Mouse (Mus musculus): ENCODE measurements around the gene Lama1.

Gene Lama1

DNA sequence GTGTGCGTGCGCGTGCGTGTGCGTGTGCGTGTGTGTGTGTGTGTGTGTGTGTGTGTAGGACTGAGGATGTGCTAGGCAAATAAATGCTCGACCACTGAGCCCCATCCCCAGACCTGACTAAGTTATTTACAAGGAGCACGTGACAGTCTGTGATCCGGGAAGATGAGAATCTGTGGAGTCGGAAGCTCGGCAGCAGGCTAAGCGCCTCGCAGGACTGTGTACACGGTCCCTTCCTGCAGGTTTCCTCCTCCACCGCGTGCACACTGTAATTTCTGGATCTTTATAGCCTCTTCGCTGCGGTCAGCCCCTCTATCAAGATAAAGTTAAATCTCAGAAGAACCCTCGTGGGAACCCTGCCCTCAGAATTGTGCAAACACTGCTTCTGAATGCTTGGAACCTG is 18.4 kb downstream of the Lama1 start:
- 85% methylated on average over 19 of the region's 19 CpGs for WGBS

DNA sequence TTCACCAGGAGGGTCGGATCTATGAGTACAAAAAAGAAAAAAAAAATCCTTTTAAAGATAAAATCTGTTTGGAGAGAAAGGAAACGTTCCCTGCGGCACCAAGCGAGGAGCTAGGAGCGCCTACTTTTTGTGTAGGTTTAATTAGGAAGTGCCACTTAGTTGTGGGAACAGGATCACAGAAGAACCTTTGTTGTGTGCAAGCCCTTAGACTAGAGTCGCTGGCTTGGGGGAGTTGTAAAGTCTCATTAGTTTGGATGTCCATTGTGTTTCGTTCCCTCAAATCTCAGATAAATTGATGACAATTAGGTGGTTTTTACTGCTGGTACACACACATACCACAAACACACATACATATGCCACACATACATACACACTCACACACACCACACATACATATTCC is 25.0 kb downstream of the Lama1 start:
- 48% methylated on average over 7 of the region's 7 CpGs for WGBS

DNA sequence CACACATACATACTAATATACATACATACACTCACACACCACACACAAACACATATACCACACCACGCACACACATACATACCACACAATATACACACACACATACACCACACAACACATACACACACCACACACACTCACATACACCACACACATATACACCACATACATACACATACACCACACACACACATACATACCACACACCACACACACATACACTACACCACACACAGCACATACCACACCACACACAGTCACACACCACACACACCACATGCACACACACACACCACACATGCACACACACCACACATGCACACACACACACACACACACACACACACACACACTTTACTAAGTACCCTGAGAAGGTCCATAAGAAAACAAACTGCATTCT is 25.5 kb downstream of the Lama1 start:
- WGBS: 97% methylated on average over 1 of the region's 1 CpGs

DNA sequence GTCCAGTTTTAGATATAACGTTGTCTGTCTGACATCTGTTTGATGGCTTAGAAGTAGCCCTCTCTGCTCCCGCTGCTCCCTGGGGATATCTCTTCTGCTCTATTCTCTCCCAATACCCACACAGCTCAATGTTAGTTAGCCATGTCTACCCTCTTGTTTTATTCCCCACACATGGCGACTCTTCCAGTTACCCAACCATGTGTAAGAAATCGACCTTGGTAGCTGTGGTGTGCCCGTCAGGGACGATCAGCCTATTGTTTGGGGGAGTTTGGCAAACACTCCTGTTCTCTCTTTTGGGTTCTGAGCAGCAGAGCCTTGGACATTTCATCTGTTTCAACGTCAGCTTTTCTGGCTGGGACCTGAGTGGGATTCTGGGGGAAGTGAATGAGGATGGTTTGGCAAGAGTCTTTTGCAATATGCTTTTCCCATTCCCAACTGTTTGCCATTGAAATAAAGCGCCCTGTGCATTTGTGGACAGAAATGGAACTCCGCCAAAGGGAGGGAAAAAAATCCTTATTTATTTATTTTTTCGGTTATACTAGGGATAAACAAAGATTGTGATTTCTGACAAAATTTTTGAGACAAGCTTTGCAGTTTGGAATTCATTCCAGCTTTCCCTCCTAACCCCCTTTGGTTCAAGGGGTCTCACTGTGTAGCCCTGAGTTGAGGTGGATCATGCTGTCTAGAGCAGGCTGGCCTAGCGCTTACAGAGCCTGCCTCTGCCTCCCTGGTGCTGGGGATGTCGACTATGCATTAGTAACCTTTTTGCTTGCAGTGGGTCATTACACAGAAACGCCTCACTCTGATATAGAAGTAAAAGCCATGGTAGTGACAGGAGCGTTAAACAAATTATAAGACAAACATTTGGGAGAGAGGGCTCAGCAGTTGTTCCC is 26.4 kb downstream of the Lama1 start:
- 49% methylated on average over 14 of the region's 14 CpGs for WGBS

DNA sequence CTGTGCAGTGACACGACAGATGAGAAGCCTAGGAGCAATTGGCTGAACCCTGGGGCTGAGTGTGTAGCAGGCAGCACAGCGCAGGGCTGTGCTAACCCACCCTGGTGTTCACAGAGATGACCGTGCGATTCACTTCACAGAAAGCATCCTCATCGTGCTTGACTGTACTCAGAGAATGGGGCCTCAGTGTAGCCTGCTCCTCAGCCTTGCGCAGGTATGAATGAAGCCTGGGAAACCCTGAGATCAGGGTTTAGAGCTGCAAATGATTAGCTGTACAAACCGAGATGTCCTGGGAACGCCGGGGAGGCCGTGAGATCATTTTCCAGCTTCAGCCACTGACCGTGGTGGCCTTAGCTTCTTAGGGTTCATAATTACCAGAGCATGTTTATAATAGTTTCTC is 29.5 kb downstream of the Lama1 start:
- 95% methylated on average over 11 of the region's 11 CpGs for WGBS

DNA sequence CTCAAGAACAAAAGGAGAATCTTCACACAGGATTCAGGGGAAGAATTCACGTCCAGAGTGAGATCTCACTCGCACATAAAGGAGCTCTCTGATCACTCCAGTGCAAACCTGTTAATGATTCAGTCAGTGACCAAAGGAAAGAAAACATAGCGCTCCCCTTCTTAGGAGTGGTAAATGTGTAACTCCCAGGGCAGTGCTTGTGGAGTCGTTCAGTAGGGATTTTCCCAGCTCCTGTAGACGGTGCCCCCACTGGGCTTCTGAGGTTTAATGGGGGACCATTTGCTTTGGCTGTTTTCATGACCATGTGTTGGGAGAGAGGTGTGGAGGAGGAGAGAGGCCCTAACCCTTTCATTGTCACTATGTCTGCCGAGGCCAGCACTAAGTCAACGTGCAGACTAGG is 31.7 kb downstream of the Lama1 start:
- WGBS: 83% methylated on average over 7 of the region's 7 CpGs

DNA sequence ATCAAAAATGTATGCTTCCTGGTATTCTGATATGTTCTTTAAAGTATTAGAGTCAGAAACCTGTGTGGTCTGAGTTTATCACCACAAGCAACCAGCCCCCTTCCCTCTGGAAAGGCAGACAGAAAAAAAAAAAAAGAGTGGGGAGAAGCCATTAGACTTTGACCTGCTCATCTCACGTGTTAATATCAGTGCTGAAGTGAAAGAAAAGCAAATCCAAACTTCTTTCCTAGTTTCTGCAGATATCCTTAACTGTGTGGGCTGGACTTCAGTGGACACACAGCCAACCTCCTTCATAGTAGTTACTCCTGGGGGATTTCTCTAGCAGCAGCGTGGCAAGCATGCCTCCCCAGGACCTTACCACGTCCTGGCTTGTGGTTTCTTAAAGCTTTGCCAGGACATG is 34.0 kb downstream of the Lama1 start:
- WGBS: 70% methylated on average over 3 of the region's 3 CpGs

DNA sequence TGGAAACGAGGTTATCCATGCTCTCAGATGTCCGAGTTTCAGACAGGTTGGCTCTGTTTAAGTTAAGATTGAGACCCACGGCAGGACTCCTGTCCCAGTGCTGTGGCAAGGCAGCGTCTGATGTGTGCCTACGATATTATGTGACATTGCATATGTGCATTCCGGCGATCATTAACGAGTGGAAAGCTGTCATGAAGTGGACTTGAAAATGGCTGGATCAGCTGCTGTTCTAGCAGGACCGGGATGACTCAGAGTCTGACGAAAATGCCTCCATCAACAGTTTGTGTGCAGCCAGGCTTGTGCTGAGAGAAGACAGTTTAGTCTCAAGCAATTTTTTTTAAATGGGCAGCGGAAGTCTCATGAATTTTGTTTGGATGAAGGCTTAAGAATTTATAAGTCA is 34.9 kb downstream of the Lama1 start:
- WGBS: 74% methylated on average over 11 of the region's 11 CpGs

DNA sequence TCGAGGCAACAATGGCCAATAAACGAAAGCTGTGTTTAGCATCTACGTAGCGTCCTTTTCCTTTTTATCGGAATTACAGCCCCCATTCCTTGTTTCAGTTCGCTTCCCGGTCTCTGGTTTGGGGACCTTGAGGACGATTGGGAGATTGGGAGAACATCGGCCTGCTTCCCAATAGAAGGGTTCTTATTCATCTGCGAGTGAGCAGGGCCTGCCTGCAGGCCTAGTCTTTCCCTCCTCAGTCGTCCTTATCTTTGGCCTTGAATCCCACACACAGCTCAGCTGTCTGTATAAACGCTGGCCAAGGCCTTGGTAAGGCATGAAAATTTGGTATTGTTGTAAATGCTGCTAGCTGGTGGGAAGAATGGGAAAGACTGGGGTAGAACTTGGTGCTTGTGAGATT is 36.5 kb downstream of the Lama1 start:
- WGBS: 87% methylated on average over 12 of the region's 12 CpGs

DNA sequence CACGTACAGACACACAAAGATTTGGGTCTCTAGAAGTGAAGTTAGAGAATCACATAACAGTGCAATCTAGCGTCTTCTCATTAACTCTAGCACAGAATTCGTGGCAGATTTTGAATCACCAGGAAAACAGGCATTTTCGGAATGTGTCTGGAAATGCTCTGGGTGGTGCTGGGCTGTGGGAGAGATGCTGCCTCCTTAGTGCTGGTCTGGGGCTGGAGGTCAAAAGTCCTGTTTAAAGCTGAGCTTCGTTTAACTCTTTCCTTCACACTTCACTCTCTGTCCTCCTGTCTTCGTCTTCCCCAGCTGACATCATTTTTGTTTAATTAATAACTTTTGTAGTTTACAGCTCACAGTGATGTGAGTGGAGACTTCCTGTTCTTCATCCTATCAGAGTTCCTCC is 38.7 kb downstream of the Lama1 start:
- 78% methylated on average over 6 of the region's 6 CpGs for WGBS

DNA sequence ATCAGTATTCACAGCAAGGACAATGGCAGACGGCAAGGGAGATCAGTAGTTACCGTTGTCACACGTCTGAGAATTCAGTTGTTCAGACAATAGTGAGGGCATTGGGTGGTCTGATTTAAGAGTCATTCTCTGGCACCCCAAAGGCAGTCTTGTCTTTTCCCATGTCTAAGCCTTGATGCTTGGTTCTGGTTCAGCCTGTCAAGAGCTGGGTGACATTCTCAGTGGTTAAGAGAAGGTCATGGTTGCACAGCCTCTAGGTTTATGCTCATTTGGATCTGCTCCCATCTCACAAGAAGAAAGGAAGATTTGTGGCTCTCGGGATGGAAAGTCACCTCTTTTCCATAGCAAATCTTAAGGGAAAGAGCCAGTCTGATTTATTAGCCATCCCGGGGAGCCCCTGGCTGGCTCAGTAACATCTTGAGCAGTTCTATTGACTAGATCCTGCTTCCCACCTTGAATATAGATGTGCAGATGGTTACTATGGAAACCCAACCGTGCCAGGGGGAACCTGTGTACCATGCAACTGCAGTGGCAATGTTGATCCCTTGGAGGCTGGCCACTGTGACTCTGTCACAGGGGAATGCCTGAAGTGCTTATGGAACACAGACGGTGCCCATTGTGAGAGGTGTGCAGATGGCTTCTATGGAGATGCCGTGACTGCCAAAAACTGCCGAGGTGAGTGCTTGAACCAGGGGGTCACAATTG is 67.3 kb downstream of the Lama1 start:
- WGBS: 73% methylated on average over 9 of the region's 9 CpGs

DNA sequence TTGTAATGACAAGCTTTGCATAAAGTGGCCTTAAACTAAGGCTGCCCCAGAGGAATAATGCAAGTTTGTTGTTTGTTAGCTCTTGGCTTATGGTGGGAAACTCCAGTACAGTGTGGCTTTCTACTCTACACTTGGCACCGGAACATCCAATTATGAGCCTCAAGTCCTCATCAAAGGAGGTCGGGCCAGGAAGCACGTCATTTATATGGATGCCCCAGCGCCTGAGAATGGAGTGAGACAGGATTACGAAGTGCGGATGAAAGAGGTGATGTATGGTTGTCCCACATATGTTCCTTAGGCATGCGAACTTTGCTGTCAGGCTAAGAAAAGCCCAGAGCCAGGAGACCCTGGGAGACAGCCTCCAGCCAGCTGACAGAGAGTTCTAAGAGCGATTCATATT is 76.5 kb downstream of the Lama1 start:
- WGBS: 65% methylated on average over 8 of the region's 8 CpGs

DNA sequence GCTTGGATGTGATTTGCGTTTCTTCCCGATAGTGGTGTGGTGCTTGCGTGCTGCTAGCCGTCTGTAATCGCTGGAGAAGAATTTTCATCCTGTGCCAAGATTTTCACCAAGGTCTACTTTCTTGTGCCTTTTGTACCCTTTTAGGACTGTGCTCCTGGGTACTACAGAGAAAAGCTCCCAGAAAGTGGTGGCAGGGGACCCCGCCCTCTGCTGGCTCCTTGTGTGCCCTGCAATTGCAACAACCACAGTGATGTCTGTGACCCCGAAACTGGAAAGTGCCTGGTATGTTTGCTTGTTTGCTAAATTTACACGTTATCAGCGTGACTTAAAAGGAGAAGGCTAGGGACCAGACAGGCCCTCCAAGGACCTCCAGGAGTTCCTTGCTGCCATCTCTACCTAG is 79.7 kb downstream of the Lama1 start:
- WGBS: 73% methylated on average over 9 of the region's 9 CpGs

DNA sequence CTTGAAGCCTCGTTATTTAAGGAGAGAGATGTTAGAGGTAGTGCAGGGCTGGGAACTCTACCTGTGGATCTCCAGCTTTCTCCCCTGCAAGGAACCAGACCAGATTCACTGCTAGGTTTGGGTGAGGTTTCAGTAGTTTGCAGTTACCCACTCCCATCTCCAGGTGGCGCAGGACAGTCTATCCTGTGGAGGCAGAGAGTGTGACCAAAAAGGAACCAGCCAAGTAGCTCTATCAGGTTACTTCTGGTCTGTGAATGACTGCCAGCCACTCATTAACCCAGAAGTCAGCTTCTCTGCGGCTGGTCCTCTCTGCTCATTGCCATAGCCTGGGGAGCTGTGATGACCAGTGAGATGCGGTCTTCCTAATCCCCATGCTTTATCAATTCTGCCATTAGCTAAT is 82.8 kb downstream of the Lama1 start:
- 60% methylated on average over 4 of the region's 4 CpGs for WGBS

DNA sequence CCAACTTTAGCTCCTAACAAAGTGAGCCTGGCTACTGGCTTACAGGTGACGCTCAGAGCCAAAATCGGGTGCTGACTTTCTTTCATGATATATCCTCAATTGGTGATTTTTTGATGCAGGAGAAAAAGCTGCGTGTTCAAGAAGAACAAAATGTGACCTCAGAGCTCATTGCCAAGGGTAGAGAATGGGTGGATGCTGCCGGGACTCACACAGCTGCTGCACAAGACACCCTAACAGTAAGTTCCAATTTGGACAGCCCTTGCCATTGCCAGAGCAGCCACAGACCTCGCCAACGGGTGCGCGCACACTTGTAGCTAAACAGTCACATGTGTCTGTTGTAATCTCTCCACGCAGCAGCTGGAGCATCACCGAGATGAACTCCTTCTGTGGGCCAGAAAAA is 94.0 kb downstream of the Lama1 start:
- WGBS: 94% methylated on average over 10 of the region's 10 CpGs

DNA sequence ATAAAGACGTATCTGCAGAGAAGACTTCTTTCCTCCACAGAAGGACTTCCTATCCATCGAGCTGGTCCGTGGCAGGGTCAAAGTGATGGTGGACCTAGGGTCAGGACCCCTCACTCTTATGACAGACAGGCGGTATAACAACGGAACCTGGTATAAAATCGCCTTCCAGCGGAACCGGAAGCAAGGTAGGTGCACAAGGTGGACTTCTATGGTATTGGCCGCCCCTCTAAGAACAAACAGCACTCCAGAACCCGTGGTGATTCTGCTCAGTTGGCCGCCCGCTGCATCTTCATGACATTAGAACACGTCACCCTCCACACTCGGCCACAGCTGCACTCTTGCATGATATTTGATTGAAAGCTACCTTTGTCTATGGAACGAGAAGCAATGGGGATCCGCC is 112.1 kb downstream of the Lama1 start:
- 92% methylated on average over 16 of the region's 16 CpGs for WGBS

DNA sequence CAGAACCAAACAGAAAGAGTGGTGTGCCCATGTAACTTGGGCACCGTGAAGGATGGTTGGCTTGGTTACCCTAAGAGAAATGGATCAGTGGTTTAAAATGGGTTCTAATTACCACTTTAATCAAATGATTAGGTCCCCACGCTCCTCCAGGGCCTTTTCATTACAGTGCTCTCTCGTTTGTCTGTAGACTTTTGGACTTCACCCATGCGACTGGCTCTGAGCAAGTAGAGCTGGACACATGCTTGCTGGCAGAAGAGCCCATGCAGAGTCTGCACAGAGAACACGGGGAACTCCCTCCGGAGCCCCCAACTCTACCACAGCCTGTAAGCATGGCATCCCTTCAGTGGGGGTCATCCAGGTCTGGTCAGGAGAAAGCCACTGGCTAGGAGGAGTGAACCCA is 116.6 kb downstream of the Lama1 start:
- 79% methylated on average over 6 of the region's 6 CpGs for WGBS

DNA sequence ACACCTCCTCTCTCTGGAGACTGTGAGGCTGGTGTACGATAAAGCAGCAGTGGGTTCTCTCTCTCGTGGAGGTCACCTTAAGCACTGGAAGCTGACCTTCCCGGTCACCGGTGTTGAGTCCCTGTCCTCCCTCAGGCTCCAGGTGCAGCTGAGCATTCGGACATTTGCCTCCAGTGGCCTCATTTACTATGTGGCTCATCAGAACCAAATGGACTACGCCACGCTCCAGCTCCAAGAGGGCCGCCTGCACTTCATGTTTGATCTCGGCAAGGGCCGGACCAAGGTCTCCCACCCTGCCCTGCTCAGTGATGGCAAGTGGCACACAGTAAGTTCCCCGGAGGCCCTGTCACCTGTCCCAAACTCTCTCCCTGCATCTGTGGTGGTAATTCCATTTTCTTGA is 118.7 kb downstream of the Lama1 start:
- WGBS: 94% methylated on average over 11 of the region's 11 CpGs

DNA sequence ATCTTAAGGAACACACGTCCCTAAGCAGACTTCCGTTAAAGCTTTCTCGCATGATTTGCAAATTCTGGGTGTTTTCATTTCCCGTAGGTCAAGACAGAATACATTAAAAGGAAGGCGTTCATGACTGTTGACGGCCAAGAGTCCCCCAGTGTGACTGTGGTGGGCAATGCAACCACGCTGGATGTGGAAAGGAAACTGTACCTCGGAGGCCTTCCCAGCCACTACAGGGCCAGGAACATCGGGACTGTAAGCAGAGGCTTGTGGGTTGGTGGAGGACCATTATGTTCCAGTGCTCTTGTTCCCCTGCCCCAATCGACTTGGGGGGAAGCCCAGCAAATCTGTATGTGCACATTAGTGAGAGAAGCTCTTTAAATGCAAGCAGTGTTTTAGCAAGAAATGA is 119.9 kb downstream of the Lama1 start:
- WGBS: 95% methylated on average over 10 of the region's 10 CpGs

DNA sequence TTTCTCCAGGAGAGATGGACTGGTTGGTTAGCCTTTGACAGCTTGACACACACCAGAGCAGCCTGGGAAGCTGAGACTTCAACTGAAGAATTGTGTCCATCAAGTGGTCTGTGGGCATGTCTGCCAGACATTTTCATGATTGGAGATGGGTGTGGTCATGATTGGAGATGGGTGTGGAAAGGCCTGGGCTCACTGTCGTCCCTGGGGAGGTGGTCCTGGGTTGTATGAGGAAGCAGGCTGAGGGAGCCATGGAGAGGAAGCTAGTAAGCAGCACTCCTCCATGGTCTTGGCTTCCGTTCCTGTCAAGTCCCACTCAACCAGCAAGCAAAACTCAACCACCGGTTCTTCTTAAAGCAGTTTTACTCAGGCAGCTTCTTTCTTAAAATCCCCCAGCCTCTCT is 130.4 kb downstream of the Lama1 start:
- WGBS: 90% methylated on average over 3 of the region's 3 CpGs

DNA sequence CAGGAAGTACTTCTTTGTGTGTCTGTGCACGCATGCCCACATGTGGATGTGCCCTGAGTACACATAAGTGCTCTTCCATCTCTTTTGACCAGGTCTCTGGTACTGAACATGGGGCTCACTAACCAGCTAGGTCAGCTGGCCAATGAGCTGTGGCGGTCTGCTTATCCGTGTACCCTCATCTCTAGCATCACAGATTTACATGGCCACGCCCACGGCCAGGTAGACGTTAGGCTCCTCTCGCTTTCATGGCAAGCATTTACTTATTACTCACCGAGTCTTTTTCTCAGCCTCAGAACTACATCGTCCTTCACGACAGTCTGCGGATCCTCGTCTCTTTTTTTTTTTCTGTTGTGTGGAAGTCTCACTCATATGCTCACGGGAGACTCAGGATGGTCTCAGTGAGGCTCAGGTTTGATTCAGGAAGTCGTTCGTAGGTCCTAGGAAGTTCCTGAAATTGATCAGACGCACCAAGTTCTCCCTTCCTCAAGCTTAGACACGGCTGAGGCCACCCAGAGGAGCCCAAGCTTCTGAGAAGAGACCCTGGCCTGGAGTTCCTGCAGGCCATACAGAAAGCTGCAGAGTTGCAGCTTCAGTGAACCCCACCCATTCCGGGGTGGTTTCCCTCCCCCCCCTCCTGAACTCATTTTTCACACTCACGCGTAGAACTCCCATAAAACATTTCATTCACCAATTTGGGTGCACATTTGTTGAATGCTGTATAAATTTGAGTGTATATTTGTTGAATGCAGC is 139.3 kb downstream of the Lama1 start:
- 95% methylated on average over 20 of the region's 20 CpGs for WGBS

DNA sequence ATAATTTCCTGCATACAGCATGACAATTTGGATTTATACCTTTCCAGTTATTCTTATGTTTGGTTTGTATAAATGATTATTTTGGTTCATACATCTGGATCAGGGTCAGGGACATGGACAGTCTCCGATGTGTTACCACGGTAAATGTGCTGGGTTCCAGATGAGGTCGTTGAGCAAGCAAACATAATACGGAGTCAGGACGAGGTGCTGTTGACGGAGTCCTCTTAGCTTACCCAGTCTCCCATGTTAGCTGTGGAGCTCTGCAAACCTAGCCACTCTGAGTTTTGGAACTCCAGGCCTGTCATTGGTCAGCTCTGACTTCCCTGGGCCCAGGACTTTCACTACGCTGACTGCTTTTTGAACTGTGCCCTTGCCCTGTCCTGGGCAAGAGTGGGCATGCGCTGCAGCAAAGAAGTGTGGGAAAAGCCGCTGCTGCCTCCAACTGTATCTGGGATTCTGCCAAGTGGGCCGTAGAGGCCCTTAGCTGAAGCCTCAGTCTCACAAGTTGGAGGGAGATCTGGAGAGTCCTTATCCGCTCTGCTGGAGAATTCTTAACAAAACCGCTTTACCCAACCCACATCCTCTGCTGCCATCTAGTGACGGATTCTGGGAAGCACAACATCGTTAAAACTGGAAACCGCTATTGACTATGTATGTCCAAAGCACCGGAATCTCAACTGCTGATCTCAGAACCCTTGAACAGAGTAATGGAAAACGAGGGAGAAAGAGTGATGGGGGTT is 140.5 kb downstream of the Lama1 start:
- 48% methylated on average over 17 of the region's 17 CpGs for WGBS
